Mouse (Mus musculus) forebrain, embryonic 13.5 days (tissue): ENCODE results near the gene Senp1. TPM values are rescaled to one million over a fixed set of nuclear protein-coding genes. Genes with fewer than 3 reads are reported as not detected.

Source experiments
- ATAC-seq: fragments of 200-750 bp; cut with Nextera tagmentation; 2 replicates; pipeline ENCODE4 v1.8.0; 2017
- H3K27ac ChIP-seq: fragments of 300-500 bp; sonication (generic); 2 replicates; pipeline ENCODE4 v1.5.1; 2015; ENCODE audit warnings: inconsistent platforms, mild to moderate bottlenecking, moderate library complexity
- H3K27me3 ChIP-seq: fragments of 300-500 bp; sonication (generic); 2 replicates; pipeline ENCODE4 v1.6.1; 2015; ENCODE audit warnings: mild to moderate bottlenecking, inconsistent platforms
- H3K36me3 ChIP-seq: fragments of 300-500 bp; sonication (generic); 2 replicates; pipeline ENCODE4 v1.6.1; 2015; ENCODE audit warnings: mild to moderate bottlenecking, inconsistent platforms; ENCODE audit not compliant: poor library complexity, severe bottlenecking
- H3K4me1 ChIP-seq: fragments of 300-500 bp; sonication (generic); 2 replicates; pipeline ENCODE4 v1.6.1; 2015; ENCODE audit warnings: inconsistent platforms
- H3K4me2 ChIP-seq: fragments of 300-500 bp; sonication (generic); 2 replicates; pipeline ENCODE4 v1.6.1; 2015; ENCODE audit warnings: inconsistent platforms, mild to moderate bottlenecking, moderate library complexity
- H3K4me3 ChIP-seq: fragments of 300-500 bp; sonication (generic); 2 replicates; pipeline ENCODE4 v1.5.1; 2015; ENCODE audit warnings: mild to moderate bottlenecking, inconsistent platforms
- H3K9ac ChIP-seq: fragments of 300-500 bp; sonication (generic); 2 replicates; pipeline ENCODE4 v1.6.1; 2015; ENCODE audit warnings: mild to moderate bottlenecking, inconsistent platforms
- H3K9me3 ChIP-seq: fragments of 300-500 bp; sonication (generic); replicated peaks from 2 replicates; pipeline ENCODE4 v1.6.1; 2016; ENCODE audit warnings: inconsistent platforms
- WGBS: fragments of 180-500 bp; shearing (Covaris S2); methylation state at CpG from one replicate; pipeline ENCODE4 v1.1.7; 2015; 5-methylcytosine and 5-hydroxymethylcytosine counted together
- polyA plus RNA-seq: library from polyadenylated mRNA; unstranded; fragments of >200 nt; fragmentation: Nextera tagmentation; extraction: Ambion mirVana; gene quantifications from 2 replicates; pipeline ENCODE4 v1.2.1, GENCODE M21; 2015

Gene Senp1
- polyA plus RNA-seq, 1 experiment from 2014 or later = 26.7 TPM

DNA sequence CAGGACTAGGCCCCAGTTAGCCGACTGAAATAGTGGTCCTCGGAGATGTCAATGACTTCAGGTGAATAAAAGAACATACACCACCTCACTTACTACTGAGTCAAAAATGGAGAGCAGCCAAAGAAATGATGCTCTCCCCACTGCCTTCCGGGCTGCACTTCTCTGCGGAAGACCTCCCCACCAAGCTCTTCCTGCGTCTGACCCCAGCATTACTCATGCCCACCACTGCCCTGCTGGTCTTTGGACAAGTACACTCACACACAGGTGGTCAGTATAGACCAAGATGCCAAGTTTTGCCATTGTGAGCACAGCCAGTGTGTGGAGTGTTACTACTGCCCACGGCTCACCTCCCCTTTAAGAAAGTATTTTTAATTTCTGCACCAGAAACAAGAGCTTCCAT, 8.9 kb upstream of the Senp1 start:
- no peaks in the 10 kb centered on the region; the same call in 1 of the 2 replicates for H3K4me1 ChIP-seq
- no peaks in the 10 kb centered on the region for H3K27me3 ChIP-seq
- no peak overlapping the region for H3K4me3 ChIP-seq
- no peak overlapping the region for H3K9ac ChIP-seq
- H3K27ac ChIP-seq = no peak overlapping the region
- WGBS = 94% methylated on average over 6 of the region's 6 CpGs
- no peak overlapping the region for H3K4me2 ChIP-seq
- no peaks in the 10 kb centered on the region for H3K36me3 ChIP-seq
- H3K9me3 ChIP-seq = no peaks in the 10 kb centered on the region
- ATAC-seq = no peak

DNA sequence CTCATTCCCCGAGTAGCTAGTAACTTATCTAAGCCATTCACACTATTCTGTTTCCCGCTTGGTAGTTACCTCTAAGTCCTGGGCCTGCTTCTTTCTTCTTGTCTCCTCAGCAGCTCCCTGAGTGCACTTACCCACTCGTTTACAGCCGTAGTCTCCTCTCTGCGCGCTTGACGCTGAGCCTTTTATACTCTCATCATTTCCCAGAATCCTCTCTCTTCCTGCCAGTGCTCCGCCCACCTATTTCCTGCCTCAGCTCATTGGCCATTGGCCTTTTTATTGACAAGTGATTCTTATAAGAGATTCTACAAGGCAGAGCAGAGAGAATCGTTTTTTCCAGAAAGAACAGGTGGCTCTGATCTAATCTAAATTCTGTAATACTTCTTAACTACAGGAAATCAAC, 5.0 kb upstream of the Senp1 start:
- Histone ChIP-seq H3K4me2 (no peak overlapping the region), H3K9ac (no peak overlapping the region), H3K27me3 (no peaks in the 10 kb centered on the region), H3K27ac (no peak overlapping the region), H3K4me3 (no peak overlapping the region), H3K36me3 (no peaks in the 10 kb centered on the region), H3K9me3 (no peaks in the 10 kb centered on the region), H3K4me1 (peaks cover 5% of the 10 kb centered on the region)
- WGBS = 88% methylated on average over 9 of the region's 9 CpGs
- ATAC-seq = no peak

GRCm38 (mm10) chr15:98096957-98097356, 3.4 kb upstream of the Senp1 start:
- no peak for ATAC-seq
- Histone ChIP-seq H3K4me2 (no peak overlapping the region), H3K36me3 (no peaks in the 10 kb centered on the region), H3K4me3 (no peak overlapping the region), H3K4me1 (peaks cover 11% of the 10 kb centered on the region), H3K27me3 (no peaks in the 10 kb centered on the region), H3K9ac (no peak overlapping the region), H3K9me3 (no peaks in the 10 kb centered on the region), H3K27ac (no peak overlapping the region)
- WGBS = 52% methylated on average over 3 of the region's 3 CpGs

GRCm38 (mm10) chr15:98094905-98095304, 1.4 kb upstream of the Senp1 start:
- Histone ChIP-seq H3K4me2 (no peak overlapping the region), H3K9ac (no peak overlapping the region), H3K4me3 (no peak overlapping the region), H3K36me3 (no peaks in the 10 kb centered on the region), H3K4me1 (peaks cover 21% of the 10 kb centered on the region), H3K9me3 (no peaks in the 10 kb centered on the region), H3K27me3 (no peaks in the 10 kb centered on the region), H3K27ac (no peak overlapping the region)
- no peak for ATAC-seq
- WGBS = 88% methylated on average over 12 of the region's 12 CpGs

DNA sequence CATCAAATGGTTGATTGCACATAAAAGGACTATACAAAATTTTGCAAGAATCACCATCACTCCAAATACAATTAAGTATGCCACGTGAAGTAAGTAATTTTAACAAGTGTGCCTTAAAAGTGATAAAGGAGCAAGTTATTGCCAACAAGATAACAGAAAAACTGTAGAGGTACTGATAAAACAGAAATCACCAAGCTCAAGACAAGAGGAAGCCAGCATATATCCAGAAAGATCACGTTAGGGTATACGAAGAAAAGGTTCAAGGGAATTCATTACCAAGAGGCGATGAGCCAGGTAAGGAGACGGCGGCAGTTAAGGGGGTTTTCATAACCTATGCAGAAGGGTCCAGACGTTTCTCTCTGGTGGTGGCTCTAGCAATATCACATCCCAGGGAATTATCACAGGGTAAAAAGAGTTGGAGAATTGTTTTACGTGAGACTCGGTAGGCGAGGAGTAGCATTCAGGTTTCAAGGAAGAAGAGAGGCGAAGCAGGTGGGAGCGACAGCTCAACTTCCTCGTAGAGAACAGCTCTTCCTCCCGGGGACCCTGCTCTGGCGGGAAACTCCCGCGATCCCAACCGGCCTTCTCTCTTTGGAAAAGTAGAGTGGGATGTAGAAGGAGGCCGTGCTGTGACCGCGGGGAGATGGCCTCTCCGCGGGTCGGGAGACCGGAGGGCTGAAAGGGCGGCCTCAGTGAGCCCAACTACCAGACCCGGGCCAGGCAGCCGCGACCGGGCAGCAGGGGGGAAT, 998 bp downstream of the Senp1 start, which contains the start of gene Pfkm:
Gene Pfkm, plus strand, starts transcription at position 218 of the 749 bp plus-strand sequence.
- Histone ChIP-seq H3K4me1 (peaks cover 21% of the 10 kb centered on the region), H3K4me2 (peak within 1 kb of the TSS; percentile 77), H3K9me3 (no peaks in the 10 kb centered on the region), H3K9ac (peak within 1 kb of the TSS; percentile 91), H3K4me3 (peak within 1 kb of the TSS; percentile 95), H3K27ac (peak within 1 kb of the TSS; percentile 94), H3K36me3 (peaks cover 17% of the 10 kb centered on the region), H3K27me3 (no peaks in the 10 kb centered on the region)
- 2% methylated on average over 30 of the region's 30 CpGs for WGBS
- ATAC-seq = no peak

GRCm38 (mm10) chr15:98091841-98092240, 1.7 kb downstream of the Senp1 start:
- no peak for ATAC-seq
- Histone ChIP-seq H3K4me3 (peak overlapping the region; percentile 95), H3K27me3 (no peaks in the 10 kb centered on the region), H3K9me3 (no peaks in the 10 kb centered on the region), H3K9ac (peak overlapping the region; percentile 91), H3K36me3 (peaks cover 18% of the 10 kb centered on the region), H3K4me2 (peak overlapping the region; percentile 77), H3K4me1 (peaks cover 21% of the 10 kb centered on the region), H3K27ac (no peak overlapping the region)
- 33% methylated on average over 4 of the region's 4 CpGs for whole genome bisulfite sequencing

DNA sequence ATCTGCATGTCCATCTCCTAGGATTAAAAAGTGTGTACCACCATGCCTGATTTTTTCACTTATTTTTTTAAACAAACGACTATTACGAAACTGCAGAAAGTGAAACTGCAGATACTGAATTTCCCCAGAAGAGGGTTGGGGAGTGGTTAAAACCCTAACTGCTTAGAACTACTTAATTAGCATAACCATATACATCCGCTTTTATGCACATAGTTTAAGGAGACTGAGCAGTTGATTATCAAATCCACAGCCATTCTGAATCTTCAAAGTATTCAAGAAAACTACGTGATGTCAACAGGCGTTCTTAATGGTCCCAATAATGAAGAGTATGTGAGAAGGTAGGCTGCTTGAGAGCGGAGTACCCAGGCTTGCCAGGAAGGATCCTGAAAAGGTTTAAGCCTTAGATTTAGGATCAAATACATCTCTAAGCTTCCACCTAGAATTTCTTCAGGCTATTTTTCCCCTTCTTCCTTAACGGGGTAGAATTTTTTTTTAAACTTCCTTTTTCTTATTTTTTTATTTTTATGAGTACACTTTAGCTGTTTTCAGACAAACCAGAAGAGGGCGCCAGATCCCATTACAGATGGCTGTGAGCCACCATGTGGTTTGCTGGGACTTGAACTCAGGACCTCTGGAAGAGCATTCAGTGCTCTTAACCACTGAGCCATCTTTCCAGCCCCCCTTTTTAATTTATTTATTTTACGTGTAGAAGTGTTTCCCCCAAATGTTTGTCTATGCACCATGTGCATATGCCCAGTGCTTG, 3.9 kb downstream of the Senp1 start:
- peaks cover 21% of the 10 kb centered on the region for H3K4me1 ChIP-seq
- no peak overlapping the region for H3K9ac ChIP-seq
- ATAC-seq = no peak
- H3K36me3 ChIP-seq = peaks cover 36% of the 10 kb centered on the region
- no peaks in the 10 kb centered on the region for H3K27me3 ChIP-seq
- no peak overlapping the region for H3K27ac ChIP-seq
- no peaks in the 10 kb centered on the region for H3K9me3 ChIP-seq
- no peak overlapping the region for H3K4me2 ChIP-seq
- WGBS = 78% methylated on average over 9 of the region's 9 CpGs
- no peak overlapping the region for H3K4me3 ChIP-seq

- no peak for ATAC-seq
Observed at GRCm38 (mm10) chr15:98088889-98089288, 4.7 kb downstream of the Senp1 start.

GRCm38 (mm10) chr15:98076901-98077300, 16.6 kb downstream of the Senp1 start:
- Histone ChIP-seq H3K9me3 (no peaks in the 10 kb centered on the region), H3K4me3 (no peak overlapping the region), H3K36me3 (peaks cover 77% of the 10 kb centered on the region), H3K4me2 (no peak overlapping the region), H3K27ac (no peak overlapping the region), H3K27me3 (no peaks in the 10 kb centered on the region), H3K9ac (no peak overlapping the region), H3K4me1 (no peaks in the 10 kb centered on the region)
- WGBS = 86% methylated on average over 6 of the region's 6 CpGs
- no peak for ATAC-seq

More at GRCm38 (mm10) chr15:98088889-98089288, 4.7 kb downstream of the Senp1 start:
- Histone ChIP-seq H3K27ac (no peak overlapping the region), H3K36me3 (peaks cover 41% of the 10 kb centered on the region), H3K4me3 (no peak overlapping the region), H3K9me3 (no peaks in the 10 kb centered on the region), H3K9ac (no peak overlapping the region), H3K4me1 (peaks cover 19% of the 10 kb centered on the region), H3K27me3 (no peaks in the 10 kb centered on the region), H3K4me2 (no peak overlapping the region)
- 95% methylated on average over 1 of the region's 1 CpGs for WGBS

GRCm38 (mm10) chr15:98075034-98075433, 18.5 kb downstream of the Senp1 start:
- no peak for ATAC-seq
- Histone ChIP-seq H3K9me3 (no peaks in the 10 kb centered on the region), H3K36me3 (peaks cover 83% of the 10 kb centered on the region), H3K4me3 (no peak overlapping the region), H3K27ac (no peak overlapping the region), H3K9ac (no peak overlapping the region), H3K4me2 (no peak overlapping the region), H3K4me1 (no peaks in the 10 kb centered on the region), H3K27me3 (no peaks in the 10 kb centered on the region)
- WGBS = 88% methylated on average over 16 of the region's 16 CpGs

GRCm38 (mm10) chr15:98074521-98074920, 19.0 kb downstream of the Senp1 start:
- H3K9me3 ChIP-seq = no peaks in the 10 kb centered on the region
- H3K4me1 ChIP-seq = no peaks in the 10 kb centered on the region
- ATAC-seq = no peak
- 92% methylated on average over 8 of the region's 8 CpGs for WGBS
- no peak overlapping the region for H3K9ac ChIP-seq
- no peaks in the 10 kb centered on the region for H3K27me3 ChIP-seq
- H3K27ac ChIP-seq = no peak overlapping the region
- H3K4me3 ChIP-seq = no peak overlapping the region
- H3K4me2 ChIP-seq = no peak overlapping the region
- H3K36me3 ChIP-seq = peaks cover 87% of the 10 kb centered on the region

- peaks cover 81% of the 10 kb centered on the region for H3K36me3 ChIP-seq
- no peaks in the 10 kb centered on the region for H3K4me1 ChIP-seq
- 90% methylated on average over 3 of the region's 3 CpGs for WGBS
Observed at GRCm38 (mm10) chr15:98070376-98070775, 23.2 kb downstream of the Senp1 start.

More at GRCm38 (mm10) chr15:98070376-98070775, 23.2 kb downstream of the Senp1 start:
- Histone ChIP-seq H3K27ac (no peak overlapping the region), H3K9ac (no peak overlapping the region), H3K27me3 (no peaks in the 10 kb centered on the region), H3K9me3 (no peaks in the 10 kb centered on the region), H3K4me2 (no peak overlapping the region), H3K4me3 (no peak overlapping the region)
- ATAC-seq = no peak
